Mouse (Mus musculus): ENCODE results near the gene Lgmn.

DNA sequence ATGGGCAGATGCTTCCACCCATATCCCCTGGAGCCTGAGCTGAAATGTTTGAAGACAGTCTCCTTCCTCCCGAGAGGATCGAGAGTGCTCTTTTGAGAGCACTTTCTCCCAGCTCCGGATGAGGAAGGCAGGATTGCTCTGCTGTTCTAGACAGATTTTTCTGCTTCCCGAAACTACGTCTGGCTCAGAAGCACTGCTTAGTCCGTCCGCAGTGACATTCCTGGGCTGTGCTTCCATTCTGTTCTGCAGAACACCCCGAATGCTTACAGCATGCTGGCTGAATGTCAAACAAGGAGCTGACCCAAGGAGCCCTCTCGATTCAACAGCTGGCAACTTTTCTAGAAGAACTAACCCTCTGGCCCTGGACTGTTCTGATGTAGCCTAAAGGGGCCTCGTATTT, 10.8 kb upstream of the Lgmn start:
- TF ChIP-seq GATA1 (IDR thresholded peaks at IDR 0.05; ENCODE audit: borderline replicate concordance, low read length) = no peak
- no peak for TF ChIP-seq FLI1 (IDR thresholded peaks at IDR 0.05; ENCODE audit: low read length)
